In the genomic region with DNA sequence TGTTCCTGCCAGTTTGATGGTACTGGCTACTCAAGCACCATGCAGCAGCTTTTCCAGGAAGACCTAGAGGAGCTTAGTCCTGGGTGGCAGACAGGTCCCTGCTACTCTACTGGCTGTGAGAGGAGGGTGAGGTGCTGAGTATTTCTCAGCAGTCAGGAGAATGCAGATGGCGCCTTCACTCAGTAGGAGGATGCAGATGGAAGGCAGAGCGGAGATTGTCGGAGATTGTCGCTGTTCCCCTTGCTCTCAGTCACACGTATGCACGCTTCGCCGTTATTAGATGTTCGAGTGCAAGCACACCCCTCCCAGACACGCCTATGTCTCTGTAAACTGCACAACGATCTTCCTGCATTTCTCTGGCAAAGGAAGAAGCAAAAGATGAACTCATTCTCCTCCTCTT, we compare ENCODE assay signal across 21 mouse cellular contexts.
DNase-seq lines count a peak whose midpoint lies in the region; ATAC-seq lines count a peak whose summit lies in the region.
"Had no signal": no experiment of that assay in that cellular context is flagged by ENCODE, and none has a peak within 500 bp of the region (broad histone marks: within the 10 kb centered on the region; RNA-seq: fewer than 3 reads in every experiment).

No protein-coding gene starts in this region.

- peaks cover 28% of the 10 kb centered on the region for H3K4me1 ChIP-seq in hindbrain, embryonic 10.5 days (replicated peaks)
- H3K4me1 ChIP-seq in hindbrain, embryonic 11.5 days (replicated peaks; ENCODE audit: control insufficient read depth, insufficient read depth, low read length) = no peaks in the 10 kb centered on the region
- peaks cover 7% of the 10 kb centered on the region; the same call in 1 of the 2 replicates for H3K4me1 ChIP-seq in midbrain, embryonic 11.5 days (ENCODE audit: control insufficient read depth, insufficient read depth, low read length)
- peaks cover 23% of the 10 kb centered on the region for H3K4me1 ChIP-seq in midbrain, embryonic 10.5 days

- WGBS in hindbrain, embryonic 10.5 days = 83% methylated on average over 11 of the region's 11 CpGs
- 78% methylated on average over 11 of the region's 11 CpGs for WGBS in hindbrain, embryonic 11.5 days
- 81% methylated on average over 11 of the region's 11 CpGs for WGBS in midbrain, embryonic 11.5 days
- 76% methylated on average over 11 of the region's 11 CpGs for WGBS in midbrain, embryonic 10.5 days

- H3K27ac ChIP-seq in hindbrain, embryonic 10.5 days = peak overlapping the region; percentile 29; the same call in 1 of the 2 replicates
- H3K27ac ChIP-seq in hindbrain, embryonic 11.5 days (ENCODE audit: low read depth, low read length) = no peak overlapping the region
- H3K27ac ChIP-seq in midbrain, embryonic 11.5 days (ENCODE audit: low read depth, low read length) = no peak overlapping the region
- H3K27ac ChIP-seq in midbrain, embryonic 10.5 days (replicated peaks) = no peak overlapping the region
- H3K27ac ChIP-seq: embryonic facial prominence, embryonic 10.5 days; heart, embryonic 10.5 days; kidney, embryonic 15.5 days; limb, embryonic 13.5 days; neural tube, embryonic 12.5 days had no signal

- DNase-seq in cerebellum, postnatal 10 days = peak; percentile 21 to 30
- DNase-seq in cerebellum, adult 9-11 months = no peak
- DNase-seq in hindbrain, embryonic 10.5 days (ENCODE audit: low spot score) = no peak
- no peak for DNase-seq in hindbrain, embryonic 11.5 days (ENCODE audit: low spot score)
- peak; percentile 10 for DNase-seq in midbrain, embryonic 11.5 days (ENCODE audit: low spot score, missing footprints)
- no peak for DNase-seq in midbrain, embryonic 10.5 days (ENCODE audit: low spot score)
- DNase-seq in layer of hippocampus, postnatal 36 days = peak; percentile 22 to 38
- DNase-seq: adrenal gland, adult 8-10 months; cerebellum, adult 9-10 months; lung, adult 18-20 months; lung, postnatal 14 days; thymus, postnatal 25 days had no signal

- no peak overlapping the region for H3K4me3 ChIP-seq in hindbrain, embryonic 10.5 days
- no peak overlapping the region for H3K4me3 ChIP-seq in hindbrain, embryonic 11.5 days (ENCODE audit: low read depth, low read length)
- no peak overlapping the region for H3K4me3 ChIP-seq in midbrain, embryonic 11.5 days (ENCODE audit: low read depth, low read length)
- no peak overlapping the region for H3K4me3 ChIP-seq in midbrain, embryonic 10.5 days
- H3K4me3 ChIP-seq: embryonic facial prominence, embryonic 10.5 days; heart, embryonic 10.5 days; kidney, embryonic 15.5 days; limb, embryonic 13.5 days; midbrain, embryonic 15.5 days; neural tube, embryonic 12.5 days had no signal

- H3K27me3 ChIP-seq in hindbrain, embryonic 10.5 days (ENCODE audit: insufficient read depth, poor library complexity, severe bottlenecking) = no peaks in the 10 kb centered on the region
- H3K27me3 ChIP-seq in hindbrain, embryonic 11.5 days (ENCODE audit: control insufficient read depth, insufficient read depth, low read length) = no peaks in the 10 kb centered on the region
- no peaks in the 10 kb centered on the region for H3K27me3 ChIP-seq in midbrain, embryonic 11.5 days (ENCODE audit: control insufficient read depth, insufficient read depth, low read length)
- H3K27me3 ChIP-seq in midbrain, embryonic 10.5 days (ENCODE audit: low read depth, poor library complexity, severe bottlenecking) = no peaks in the 10 kb centered on the region
- H3K27me3 ChIP-seq: kidney, embryonic 15.5 days; limb, embryonic 13.5 days; midbrain, embryonic 15.5 days; neural tube, embryonic 12.5 days had no signal

- no peaks in the 10 kb centered on the region for H3K36me3 ChIP-seq in hindbrain, embryonic 10.5 days
- no peaks in the 10 kb centered on the region for H3K36me3 ChIP-seq in hindbrain, embryonic 11.5 days (ENCODE audit: control insufficient read depth, insufficient read depth, low read length)
- no peaks in the 10 kb centered on the region for H3K36me3 ChIP-seq in midbrain, embryonic 11.5 days (ENCODE audit: control insufficient read depth, insufficient read depth, low read length)
- no peaks in the 10 kb centered on the region for H3K36me3 ChIP-seq in midbrain, embryonic 10.5 days
- H3K36me3 ChIP-seq: embryonic facial prominence, embryonic 10.5 days; heart, embryonic 10.5 days; kidney, embryonic 15.5 days; limb, embryonic 13.5 days; midbrain, embryonic 15.5 days; neural tube, embryonic 12.5 days had no signal

- H3K9ac ChIP-seq in hindbrain, embryonic 11.5 days (ENCODE audit: low read depth, low read length) = no peak overlapping the region
- 0 out of 2 replicates have a peak overlapping the region, but pooled peaks have one; percentile 20 for H3K9ac ChIP-seq in midbrain, embryonic 11.5 days (ENCODE audit: low read length)
- H3K9ac ChIP-seq: kidney, embryonic 15.5 days; midbrain, embryonic 15.5 days; neural tube, embryonic 12.5 days had no signal

- no peak overlapping the region for H3K4me2 ChIP-seq in hindbrain, embryonic 11.5 days (replicated peaks; ENCODE audit: low read depth, low read length)
- no peak overlapping the region for H3K4me2 ChIP-seq in midbrain, embryonic 11.5 days
- H3K4me2 ChIP-seq: kidney, embryonic 15.5 days; limb, embryonic 13.5 days; midbrain, embryonic 15.5 days; neural tube, embryonic 12.5 days had no signal

- no peak for ATAC-seq in hindbrain, embryonic 11.5 days (ENCODE audit: low FRiP score)
- ATAC-seq in midbrain, embryonic 11.5 days (ENCODE audit: low FRiP score) = no peak
- ATAC-seq in granulocyte monocyte progenitor cell, adult 5-6 weeks (replicated peaks; ENCODE audit: poor library complexity, severe bottlenecking) = no peak
- ATAC-seq: activated CD4-positive, CD25-positive, alpha-beta regulatory T cell, adult 4 months; intestine, embryonic 16.5 days had no signal

- H3K9me3 ChIP-seq in hindbrain, embryonic 10.5 days = no peaks in the 10 kb centered on the region
- no peaks in the 10 kb centered on the region for H3K9me3 ChIP-seq in hindbrain, embryonic 11.5 days (ENCODE audit: control insufficient read depth, low read length)
- H3K9me3 ChIP-seq in midbrain, embryonic 11.5 days (ENCODE audit: control insufficient read depth, low read length) = no peaks in the 10 kb centered on the region
- no peaks in the 10 kb centered on the region for H3K9me3 ChIP-seq in midbrain, embryonic 10.5 days (replicated peaks)
- H3K9me3 ChIP-seq: embryonic facial prominence, embryonic 10.5 days; heart, embryonic 10.5 days; kidney, embryonic 15.5 days; limb, embryonic 13.5 days; midbrain, embryonic 15.5 days; neural tube, embryonic 12.5 days had no signal

Comparison
In these comparisons a context has a peak if more than half of its experiments do, and no peak if none do; other contexts are left out.
1. DNase-seq: peak in cerebellum, postnatal 10 days (2 of 2), midbrain, embryonic 11.5 days (single experiment) and layer of hippocampus, postnatal 36 days (2 of 2); none in cerebellum, adult 9-11 months (single experiment), hindbrain, embryonic 10.5 days (single experiment), hindbrain, embryonic 11.5 days (single experiment) and midbrain, embryonic 10.5 days (single experiment).